Mouse (Mus musculus) heart, adult 2 months (tissue): ENCODE results near the gene Ubiad1.

ENCODE experiments used
- CTCF ChIP-seq: fragments of 200-600 bp; IDR thresholded peaks from 2 replicates; pipeline ENCODE4 v1.8.1; 2022; ENCODE audit warnings: antibody characterized with exemption, mild to moderate bottlenecking, moderate library complexity
- EP300 ChIP-seq: fragments of 200-500 bp; IDR thresholded peaks from 2 replicates; pipeline ENCODE4 v1.6.1; 2011; ENCODE audit warnings: low read depth, low read length, control low read depth; ENCODE audit not compliant: insufficient read depth

DNA sequence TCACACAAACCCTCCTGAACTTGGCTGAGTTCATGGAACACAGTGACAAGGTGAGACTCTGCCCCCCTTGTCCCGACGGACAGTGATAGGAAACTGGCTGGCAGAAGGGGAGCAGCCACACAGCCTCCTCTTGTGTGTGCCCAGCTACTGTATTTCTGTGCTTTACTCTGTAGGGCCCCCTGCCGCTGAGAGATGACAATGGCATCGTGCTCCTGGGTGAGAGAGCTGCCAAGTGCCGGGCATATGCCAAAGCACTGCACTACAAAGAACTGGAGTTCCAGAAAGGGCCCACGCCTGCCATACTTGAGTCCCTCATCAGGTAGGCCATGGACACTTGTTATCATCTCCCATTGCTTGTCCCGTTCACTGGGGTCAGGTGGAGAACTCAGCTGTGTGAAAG lies 46.9 kb upstream of the Ubiad1 start:
- TF ChIP-seq CTCF (peak; percentile 30; the same call in 1 of the 2 replicates), EP300 (no peak)
